Mouse (Mus musculus) heart, postnatal 0 days (tissue): ENCODE results near the gene Reep1. TPM values are rescaled to one million over a fixed set of nuclear protein-coding genes. Genes with fewer than 3 reads are reported as not detected.

Experiments
- ATAC-seq: fragments of 200-750 bp; cut with Nextera tagmentation; 2 replicates; pipeline ENCODE4 v1.8.0; 2017; ENCODE audit warnings: low read depth, moderate number of reproducible peaks, moderate library complexity; ENCODE audit not compliant: insufficient read depth
- DNase-seq: peaks from one replicate; pipeline ENCODE4 v3.0.0-alpha.2; 2016; ENCODE audit warnings: low spot score
- H3K27ac ChIP-seq: fragments of 300-500 bp; sonication (generic); 2 replicates; pipeline ENCODE4 v1.5.1; 2014; ENCODE audit warnings: low read depth, mild to moderate bottlenecking
- H3K27me3 ChIP-seq: fragments of 300-500 bp; sonication (generic); 2 replicates; pipeline ENCODE4 v1.6.1; 2014; ENCODE audit warnings: low read length, mixed read lengths; ENCODE audit not compliant: control insufficient read depth, insufficient read depth
- H3K36me3 ChIP-seq: fragments of 300-500 bp; sonication (generic); replicated peaks from 2 replicates; pipeline ENCODE4 v1.6.1; 2014; ENCODE audit warnings: low read length, mixed read lengths; ENCODE audit not compliant: control insufficient read depth, insufficient read depth
- H3K4me1 ChIP-seq: fragments of 300-500 bp; sonication (generic); 2 replicates; pipeline ENCODE4 v1.6.1; 2014; ENCODE audit warnings: antibody characterized with exemption; ENCODE audit not compliant: control insufficient read depth, insufficient read depth
- H3K4me2 ChIP-seq: fragments of 300-500 bp; sonication (generic); 2 replicates; pipeline ENCODE4 v1.6.1; 2014; ENCODE audit warnings: low read depth, mild to moderate bottlenecking, low read length, moderate library complexity
- H3K4me3 ChIP-seq: fragments of 300-500 bp; sonication (generic); 2 replicates; pipeline ENCODE4 v1.5.1; 2014; ENCODE audit warnings: low read depth, low read length
- H3K9ac ChIP-seq: fragments of 300-500 bp; sonication (generic); replicated peaks from 2 replicates; pipeline ENCODE4 v1.6.1; 2014; ENCODE audit warnings: low read depth, low read length, mixed read lengths
- H3K9me3 ChIP-seq: fragments of 300-500 bp; sonication (generic); replicated peaks from 2 replicates; pipeline ENCODE4 v1.6.1; 2016; ENCODE audit warnings: low read length; ENCODE audit not compliant: control insufficient read depth
- CTCF ChIP-seq: IDR thresholded peaks from 2 replicates; pipeline ENCODE4 v1.5.1; 2016; ENCODE audit warnings: antibody characterized with exemption, control low read depth, low read depth
- EP300 ChIP-seq: IDR thresholded peaks from 2 replicates; pipeline ENCODE4 v1.6.1; 2016; ENCODE audit warnings: antibody characterized with exemption, low read depth
- WGBS: fragments of 180-500 bp; shearing (Covaris S2); extraction: QIAGEN DNeasy Blood & Tissue Kit; methylation state at CpG from one replicate; pipeline ENCODE4 v1.1.7; 2014; 5-methylcytosine and 5-hydroxymethylcytosine counted together
- polyA plus RNA-seq: library from polyadenylated mRNA; unstranded; fragments of >200 nt; fragmentation: Nextera tagmentation; extraction: Ambion mirVana; gene quantifications from 2 replicates; pipeline ENCODE4 v1.2.1, GENCODE M21; 2015
- total RNA-seq: library from RNA; depleted of rRNA; stranded (reverse); fragments of >200 nt; gene quantifications from 2 replicates; pipeline ENCODE4 v1.2.3, GENCODE M21; 2014; ENCODE audit warnings: low replicate concordance

Reep1 gene
- total and polyA plus RNA-seq, 2 experiments from 2014 or later, result 11.4 to 32.1 TPM

DNA sequence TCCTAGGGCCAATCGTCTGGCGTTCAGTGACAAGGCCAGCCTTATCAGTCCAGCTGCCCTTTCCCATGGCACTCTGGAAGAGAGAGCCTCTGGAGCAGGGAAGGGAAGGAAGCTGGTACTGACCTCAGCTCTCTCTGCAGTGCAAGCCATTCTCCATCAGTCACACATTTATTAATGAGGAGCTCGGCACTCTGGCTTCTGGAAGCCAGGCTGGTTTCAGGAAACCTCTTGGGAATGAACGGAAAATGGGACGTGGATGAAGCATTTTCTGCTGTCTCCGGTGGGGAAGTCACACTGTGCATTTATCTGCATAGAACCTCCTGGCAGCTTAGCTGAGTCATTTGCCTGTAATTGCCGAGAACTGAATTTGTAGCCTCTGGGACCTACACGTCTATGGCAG lies 29.8 kb downstream of the Reep1 start:
- ATAC-seq (no peak), DNase-seq (no peak)
- H3K27ac ChIP-seq, result no peak overlapping the region
- H3K4me2 ChIP-seq, result no peak overlapping the region
- TF ChIP-seq EP300 (no peak), CTCF (no peak)
- peaks cover 22% of the 10 kb centered on the region for H3K4me1 ChIP-seq
- H3K4me3 ChIP-seq, result no peak overlapping the region
- H3K27me3 ChIP-seq, result no peaks in the 10 kb centered on the region
- WGBS, result 29% methylated on average over 8 of the region's 8 CpGs
- H3K36me3 ChIP-seq, result no peaks in the 10 kb centered on the region
- no peaks in the 10 kb centered on the region for H3K9me3 ChIP-seq
- no peak overlapping the region for H3K9ac ChIP-seq

DNA sequence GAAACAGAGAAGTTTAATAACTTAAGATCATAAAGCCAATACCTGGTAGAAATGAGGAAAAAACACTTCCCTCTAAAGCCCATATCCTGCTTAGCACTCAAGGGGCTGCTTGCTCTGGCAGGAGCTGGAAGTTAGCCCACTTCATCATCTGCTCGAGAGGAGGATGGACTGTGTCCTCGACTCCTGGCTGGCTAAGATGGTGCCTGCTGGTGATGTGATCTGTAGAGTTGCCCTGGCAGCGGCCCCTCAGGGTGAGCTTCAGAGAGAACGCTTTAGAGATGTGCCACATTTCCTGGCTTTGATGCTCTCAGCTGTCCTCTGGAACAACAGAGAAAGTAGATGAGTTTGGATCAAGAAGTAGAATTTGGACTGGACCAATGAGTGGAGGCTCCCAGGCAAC lies 31.2 kb downstream of the Reep1 start:
- H3K4me2 ChIP-seq, result no peak overlapping the region
- TF ChIP-seq EP300, result no peak
- TF ChIP-seq CTCF, result no peak

DNA sequence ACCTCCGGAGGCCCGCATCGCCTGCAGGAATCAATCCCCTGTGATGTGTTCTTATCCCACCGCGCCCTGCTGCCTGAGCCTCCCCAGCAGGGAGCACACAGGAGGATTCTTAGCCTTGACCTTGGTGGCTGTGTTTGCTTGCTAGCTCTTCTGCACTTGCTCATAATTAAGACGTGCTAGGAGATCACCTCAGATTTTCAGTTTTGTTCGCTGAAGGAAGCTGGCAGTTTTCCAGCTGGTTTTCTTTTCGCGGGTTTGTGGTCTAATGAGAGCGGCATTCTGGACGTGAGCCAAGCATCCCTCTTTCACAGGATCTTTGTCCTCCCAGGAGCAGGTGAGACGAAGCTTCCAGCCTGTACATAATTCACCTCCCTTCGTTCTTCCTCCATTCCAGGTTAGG lies 33.6 kb downstream of the Reep1 start:
- ATAC-seq (no peak), DNase-seq (no peak)
- peaks cover 8% of the 10 kb centered on the region for H3K4me1 ChIP-seq
- H3K27me3 ChIP-seq, result no peaks in the 10 kb centered on the region
- 45% methylated on average over 13 of the region's 13 CpGs for WGBS
- H3K9ac ChIP-seq, result no peak overlapping the region
- no peak overlapping the region for H3K4me3 ChIP-seq
- H3K4me2 ChIP-seq, result no peak overlapping the region
- no peaks in the 10 kb centered on the region for H3K36me3 ChIP-seq
- H3K27ac ChIP-seq, result no peak overlapping the region
- TF ChIP-seq CTCF (no peak), EP300 (no peak)
- no peaks in the 10 kb centered on the region for H3K9me3 ChIP-seq

More for the DNA sequence above, 31.2 kb downstream of the Reep1 start:
- Histone ChIP-seq H3K9ac (no peak overlapping the region), H3K36me3 (no peaks in the 10 kb centered on the region), H3K27me3 (no peaks in the 10 kb centered on the region), H3K9me3 (no peaks in the 10 kb centered on the region), H3K4me3 (no peak overlapping the region), H3K4me1 (peaks cover 22% of the 10 kb centered on the region), H3K27ac (no peak overlapping the region)
- 56% methylated on average over 4 of the region's 4 CpGs for WGBS
- no peak for DNase-seq
- ATAC-seq, result no peak

DNA sequence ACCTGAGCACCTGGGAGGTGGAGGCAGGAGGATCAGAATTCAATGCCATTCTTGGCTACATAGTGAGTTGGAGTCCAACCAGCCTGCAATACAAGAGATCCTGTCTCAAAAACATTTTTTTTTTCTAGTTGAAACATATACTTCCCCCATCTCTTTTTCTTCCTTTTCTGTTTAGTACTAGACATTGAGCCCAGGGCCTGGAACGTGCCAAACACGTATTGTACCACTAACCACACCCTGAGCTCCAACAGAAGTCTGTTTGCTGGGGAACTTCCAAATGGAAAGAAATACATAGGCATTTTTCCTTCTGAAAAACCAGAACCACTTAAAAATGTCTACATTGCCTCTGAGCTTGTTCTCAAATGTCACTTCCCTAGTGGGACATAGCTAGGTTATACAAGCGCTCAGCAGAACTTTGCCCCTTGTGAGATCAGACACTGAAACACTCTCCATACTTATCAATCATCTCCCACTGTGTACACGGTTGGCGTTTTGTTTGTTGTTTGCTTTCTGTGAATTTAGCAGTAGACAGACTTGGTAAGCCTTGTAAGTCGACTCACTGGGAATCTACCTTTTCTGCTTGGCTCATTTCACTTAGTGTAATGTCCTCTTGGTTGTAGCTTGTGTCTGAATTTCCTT lies 34.8 kb downstream of the Reep1 start:
- Histone ChIP-seq H3K4me1 (peaks cover 5% of the 10 kb centered on the region; the same call in 1 of the 2 replicates), H3K9me3 (no peaks in the 10 kb centered on the region), H3K27ac (no peak overlapping the region), H3K27me3 (no peaks in the 10 kb centered on the region), H3K36me3 (no peaks in the 10 kb centered on the region), H3K9ac (no peak overlapping the region), H3K4me3 (no peak overlapping the region), H3K4me2 (no peak overlapping the region)
- DNase-seq (no peak), ATAC-seq (no peak)
- 87% methylated on average over 6 of the region's 6 CpGs for WGBS
- no peak for TF ChIP-seq EP300
- no peak for TF ChIP-seq CTCF

DNA sequence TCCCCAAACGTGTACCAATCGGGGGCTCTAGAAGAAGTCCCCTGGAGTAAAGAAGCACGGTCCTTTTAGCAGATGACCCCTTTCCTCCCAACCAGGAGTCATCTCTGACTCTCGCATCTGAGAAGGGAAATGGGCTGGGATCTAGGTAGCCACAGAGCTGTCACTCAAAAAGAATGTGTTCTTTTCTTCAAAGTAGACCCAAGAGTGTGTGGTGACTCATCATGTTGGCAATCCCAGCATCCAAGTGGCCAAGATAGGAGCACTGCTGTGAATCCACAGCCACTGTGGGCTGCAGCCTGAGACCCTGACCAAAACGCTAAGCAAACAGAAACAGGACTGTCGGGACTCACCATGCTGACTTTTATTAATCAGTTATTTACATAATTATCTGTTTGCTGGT lies 37.6 kb downstream of the Reep1 start:
- no peaks in the 10 kb centered on the region for H3K27me3 ChIP-seq
- no peak overlapping the region for H3K4me3 ChIP-seq
- H3K27ac ChIP-seq, result no peak overlapping the region
- H3K9ac ChIP-seq, result no peak overlapping the region
- DNase-seq (no peak), ATAC-seq (no peak)
- 0 out of 2 replicates have a peak, but pooled peaks cover 3% of the 10 kb centered on the region for H3K4me1 ChIP-seq
- 82% methylated on average over 6 of the region's 6 CpGs for WGBS
- no peak overlapping the region for H3K4me2 ChIP-seq
- H3K9me3 ChIP-seq, result no peaks in the 10 kb centered on the region
- TF ChIP-seq CTCF (no peak), EP300 (no peak)
- no peaks in the 10 kb centered on the region for H3K36me3 ChIP-seq
